Mouse (Mus musculus) adrenal gland, postnatal 10 days (tissue): ENCODE data around the gene Raet1e. TPM values are rescaled to one million over a fixed set of nuclear protein-coding genes. Genes with fewer than 3 reads are reported as not detected.
"Not testable (repeated sequence)": the region's sequence is repeated elsewhere in the genome, so short reads cannot be mapped to it uniquely, and the experiment has no call there.

Source experiments
- DNase-seq: peaks from one replicate; pipeline ENCODE4 v3.0.0; 2021; ENCODE audit warnings: mixed read lengths
- total RNA-seq, 2 experiments: library from RNA; stranded (reverse); gene quantifications; 2 replicates each; pipeline ENCODE4 v1.2.3; 2021

The Raet1e gene
- total RNA-seq, 2 experiments from 2014 or later: 1.5 to 1.9 TPM

DNA sequence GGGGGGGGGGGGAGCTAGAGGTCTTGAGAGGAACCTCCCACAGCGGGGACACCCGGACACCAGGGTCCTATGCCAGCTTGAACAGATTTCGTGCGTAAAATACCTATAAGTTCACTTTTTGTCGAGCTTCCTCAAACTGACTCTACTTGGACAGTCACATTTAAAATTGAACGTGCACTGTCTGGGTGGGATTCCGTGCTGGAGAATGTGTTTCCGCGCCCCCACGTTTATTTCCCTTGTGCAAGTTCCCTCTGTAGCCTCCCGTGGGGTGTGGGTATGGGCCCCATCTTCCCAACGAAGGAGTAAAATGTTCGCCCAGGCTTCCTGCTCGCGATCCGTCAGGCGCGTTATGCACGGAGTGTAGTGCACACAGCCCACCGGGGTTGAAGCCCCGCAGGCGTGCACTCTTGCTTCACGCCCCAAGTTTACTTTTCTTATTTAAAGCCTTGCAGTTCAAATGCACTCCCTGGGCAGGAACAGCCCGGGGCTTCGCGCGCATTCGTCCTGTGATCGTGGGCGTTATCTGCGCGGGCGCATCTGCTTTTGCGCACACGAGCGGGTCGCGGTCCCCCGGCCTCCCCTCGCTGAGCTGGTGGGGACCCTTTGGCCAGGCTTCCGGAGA is 115.4 kb downstream of the Raet1e start:
- no peak for DNase-seq

DNA sequence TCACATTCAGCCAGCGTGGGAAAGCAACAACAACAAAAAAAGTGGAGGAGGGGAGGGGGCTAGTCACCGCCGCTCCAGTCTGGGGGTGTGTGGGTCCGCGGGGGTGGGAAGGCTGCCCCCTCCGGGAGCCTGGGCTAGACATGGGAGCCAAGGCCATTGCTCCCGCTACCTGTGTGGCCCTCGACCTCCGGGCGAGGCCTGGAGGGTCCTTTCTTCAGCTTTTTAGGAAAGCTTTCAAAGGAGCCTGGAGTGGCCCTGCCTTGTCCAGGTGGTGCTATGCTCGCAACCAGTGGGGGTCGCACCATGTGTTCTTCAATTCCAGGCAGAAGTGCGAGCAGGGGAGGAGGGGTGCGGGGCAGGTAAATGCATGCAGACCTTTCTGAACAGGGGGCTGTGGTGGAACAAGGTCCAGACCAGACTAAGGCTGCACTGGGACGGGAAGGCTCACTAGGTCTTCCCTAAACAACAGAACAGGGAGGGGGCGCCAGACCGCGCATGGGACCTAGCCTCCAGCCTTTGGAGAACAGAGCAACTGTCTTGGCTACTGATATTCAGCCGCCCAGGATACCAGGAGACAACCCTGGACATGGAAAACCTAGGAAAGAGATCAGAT is 116.2 kb downstream of the Raet1e start:
- DNase-seq: no peak

DNA sequence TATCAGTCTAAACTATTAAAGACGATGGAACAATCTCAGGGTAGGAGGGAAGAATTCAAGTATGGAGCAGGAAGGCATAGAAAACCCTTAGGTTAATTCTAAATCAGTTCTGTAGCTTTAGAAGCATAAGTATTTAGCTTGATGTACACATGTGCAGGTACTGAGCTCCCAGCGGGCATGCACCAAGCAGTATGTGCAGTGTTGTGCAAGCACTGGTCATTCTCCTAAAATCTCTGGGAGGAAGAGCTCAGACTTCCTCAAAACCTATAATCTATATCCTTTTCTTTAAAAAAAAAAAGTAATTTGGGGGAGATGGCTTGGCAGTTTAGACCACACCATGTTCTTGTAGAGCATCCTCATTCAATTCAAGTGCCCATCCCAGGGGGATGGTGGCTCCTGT is 120.1 kb downstream of the Raet1e start:
- not testable (repeated sequence) for DNase-seq

DNA sequence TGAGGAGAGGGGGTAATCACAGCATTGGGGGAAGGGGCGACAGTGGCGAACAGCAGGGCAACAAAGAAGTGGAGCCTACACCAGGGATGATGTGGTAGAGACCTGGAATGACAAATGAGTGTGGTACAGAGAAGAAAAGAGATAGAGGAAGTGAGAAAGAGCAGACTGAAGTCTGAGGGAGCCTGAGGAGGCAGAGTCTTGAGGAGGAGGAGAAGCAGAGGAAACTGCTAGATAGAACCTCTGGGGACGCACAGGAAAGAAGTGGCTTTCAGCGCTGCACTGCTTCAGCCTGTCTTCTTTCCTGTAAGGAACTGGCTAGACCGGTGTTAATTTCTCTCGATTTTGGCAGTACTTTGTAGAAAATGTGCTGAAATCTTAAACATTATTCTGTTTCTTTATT is 124.4 kb downstream of the Raet1e start:
- no peak for DNase-seq

DNA sequence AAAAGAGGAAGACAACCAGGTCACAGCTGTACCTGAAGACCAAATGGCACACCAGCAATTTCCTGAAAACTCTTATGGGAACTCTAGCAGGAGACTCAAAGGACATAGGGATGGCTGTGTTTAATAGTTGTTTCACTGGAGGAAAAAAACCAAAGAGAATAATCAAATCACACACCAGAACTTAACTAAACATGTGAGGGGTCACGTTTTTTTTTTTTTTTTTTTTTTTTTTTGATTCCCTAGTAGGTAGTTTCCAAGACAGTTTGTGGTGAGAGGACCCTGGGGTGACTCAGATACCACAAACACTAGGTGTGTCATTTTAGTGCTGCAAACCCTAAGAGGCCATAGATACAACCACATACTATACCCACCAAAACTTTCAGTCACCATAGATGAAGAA is 137.3 kb downstream of the Raet1e start:
- no peak for DNase-seq

DNA sequence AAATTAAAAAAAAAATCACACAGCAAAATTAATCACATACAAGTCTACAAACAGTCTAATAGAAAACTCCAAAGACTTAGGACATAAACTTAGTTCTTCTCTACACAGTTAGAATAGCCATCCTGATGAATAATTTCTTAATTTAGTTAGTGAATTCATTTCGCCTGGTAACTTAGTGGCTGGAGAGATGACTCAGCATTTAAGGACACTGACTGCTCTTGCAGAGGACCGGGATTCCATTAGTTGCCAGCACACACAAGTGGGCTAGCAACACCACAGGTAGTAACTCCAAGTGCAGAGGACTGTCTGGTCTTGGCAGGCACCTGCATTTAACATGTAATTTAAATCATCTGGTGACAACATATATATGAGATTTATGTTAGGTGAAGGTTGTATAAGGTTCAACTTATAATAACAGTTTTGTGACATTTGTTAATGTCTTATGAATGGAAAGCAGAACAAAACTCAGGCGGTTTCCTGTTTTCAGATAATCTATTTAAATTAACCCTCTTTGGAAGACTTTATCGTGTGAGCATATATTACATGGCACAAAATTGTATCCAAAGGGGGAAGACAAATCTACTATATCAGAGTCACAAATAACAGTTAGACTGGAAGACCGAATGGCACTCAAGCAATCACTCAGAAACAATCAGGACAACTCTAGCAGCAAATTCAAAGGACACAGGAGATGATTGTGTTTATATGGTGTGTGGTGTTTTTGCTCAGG is 138.8 kb downstream of the Raet1e start:
- DNase-seq: no peak

DNA sequence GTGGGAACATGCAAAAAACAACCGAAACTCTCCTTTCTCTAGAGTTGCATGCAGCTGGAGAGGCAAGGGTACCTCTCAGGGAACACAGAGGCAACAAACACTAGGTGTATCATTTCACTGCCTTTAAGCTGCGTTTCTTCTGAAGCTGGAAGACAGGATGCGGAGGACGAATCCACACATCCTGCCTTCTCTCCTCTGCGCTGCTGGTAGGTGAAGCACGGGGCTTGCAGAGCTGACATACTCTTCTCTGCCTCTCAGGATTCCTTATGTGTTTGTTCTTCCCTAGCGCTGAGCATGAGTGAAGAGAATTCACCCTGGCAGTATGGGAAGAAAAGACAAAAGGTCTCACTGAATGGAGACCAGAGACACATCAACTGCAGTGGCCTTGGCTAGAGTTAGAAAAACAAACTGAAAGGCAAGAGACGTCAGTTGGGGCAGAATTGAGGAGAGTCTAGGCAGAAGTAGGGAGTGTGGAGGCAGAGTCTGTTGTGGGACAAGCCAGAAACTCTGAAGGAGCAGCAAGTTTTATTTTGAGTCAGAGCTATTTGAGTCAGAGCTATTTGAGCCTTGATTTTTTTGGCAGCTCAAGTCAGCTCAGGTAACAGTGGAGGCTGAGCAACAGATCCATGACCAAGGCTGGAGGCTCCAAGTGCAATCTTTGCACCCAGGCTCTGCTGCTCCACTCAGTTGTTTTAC is 139.5 kb downstream of the Raet1e start:
- DNase-seq: no peak

DNA sequence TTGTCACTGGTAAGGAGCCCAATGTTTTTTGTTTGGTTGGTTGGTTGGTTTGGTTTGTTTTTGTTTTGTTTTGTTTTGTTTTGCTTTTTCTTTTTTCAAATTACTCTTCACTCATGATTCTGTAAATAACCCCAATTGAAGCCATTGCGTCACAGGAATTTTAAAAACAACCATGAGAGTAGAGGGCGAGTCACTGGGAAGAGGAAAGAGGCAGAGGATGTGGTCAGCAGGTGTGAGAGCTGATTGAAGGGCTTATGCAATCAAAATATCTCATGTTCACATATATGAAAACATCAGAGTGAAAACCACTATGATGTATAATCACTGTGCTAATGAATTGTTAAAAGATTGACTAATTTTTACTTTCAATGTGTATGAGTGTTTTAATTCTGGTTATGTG is 141.0 kb downstream of the Raet1e start:
- DNase-seq: no peak

DNA sequence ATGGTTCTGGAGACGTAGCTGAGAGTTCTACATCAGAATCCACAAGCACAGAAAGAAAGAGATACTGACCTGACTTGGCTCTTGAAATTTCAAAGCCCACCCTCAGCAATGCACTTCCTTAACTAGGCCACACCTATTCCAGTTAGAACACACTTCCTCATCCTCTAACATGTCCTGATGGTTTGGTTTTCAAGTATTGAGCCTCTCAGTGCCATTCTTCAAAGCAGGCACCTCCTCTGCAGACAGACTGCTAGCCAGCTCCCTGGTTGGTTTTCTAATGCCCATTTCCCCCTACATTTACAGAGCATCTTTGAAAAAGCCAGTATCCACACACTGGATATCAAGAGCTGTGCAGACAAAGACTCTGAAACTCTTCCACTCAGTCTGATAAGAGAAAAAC is 143.3 kb downstream of the Raet1e start:
- no peak for DNase-seq

DNA sequence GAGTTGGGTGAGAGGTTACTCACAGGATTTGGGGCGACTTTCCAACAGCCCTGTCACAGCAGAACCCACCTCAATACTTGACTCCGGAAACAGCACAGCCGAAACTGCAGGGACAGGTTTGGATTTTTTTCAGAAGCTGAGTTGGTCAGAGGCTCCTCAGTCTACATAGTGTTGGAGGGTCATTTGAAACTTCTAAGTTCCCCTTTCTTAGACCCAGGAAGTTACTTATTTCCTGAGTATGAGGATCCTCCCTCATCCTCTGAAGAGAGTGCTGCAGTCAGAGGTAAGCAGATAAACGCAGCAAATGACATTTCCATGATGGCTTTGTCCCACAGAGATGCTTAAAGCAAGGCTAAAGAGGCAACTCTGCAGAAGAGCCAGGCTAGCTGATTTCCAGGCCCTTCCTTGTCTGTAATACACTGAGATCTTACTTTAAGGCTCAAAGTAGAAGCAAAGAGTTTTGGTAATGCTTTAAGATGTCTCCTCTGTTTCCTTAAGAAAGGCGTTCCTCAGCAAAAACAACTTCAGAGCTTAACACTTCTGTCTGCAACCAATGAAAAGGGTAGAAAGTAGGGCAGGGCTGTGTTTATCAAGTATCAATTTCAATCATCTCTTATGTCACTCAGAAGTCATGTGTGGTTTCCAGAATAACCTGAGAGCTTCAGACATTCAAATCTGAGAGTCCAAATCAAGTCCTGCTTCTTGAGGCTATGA is 144.1 kb downstream of the Raet1e start:
- DNase-seq: no peak

DNA sequence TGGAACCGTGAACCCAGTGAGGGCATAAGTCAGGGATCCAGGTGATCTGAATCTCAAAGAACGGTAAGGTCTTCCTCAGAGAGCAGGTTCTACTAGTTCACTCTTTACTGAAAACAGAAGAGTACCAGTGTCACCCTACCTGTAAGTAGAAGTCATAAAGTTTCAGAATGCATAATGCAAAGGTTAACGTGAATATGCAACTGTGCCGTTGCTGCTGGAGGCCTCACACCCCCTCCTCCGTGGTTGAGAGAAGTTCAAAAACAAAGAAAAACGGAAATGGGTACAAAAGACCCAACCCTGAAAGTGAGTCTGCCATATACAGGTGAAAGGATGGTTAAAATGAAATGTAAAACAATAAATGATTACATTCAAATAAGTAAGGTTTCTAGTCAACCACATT is 145.4 kb downstream of the Raet1e start:
- no peak for DNase-seq

DNA sequence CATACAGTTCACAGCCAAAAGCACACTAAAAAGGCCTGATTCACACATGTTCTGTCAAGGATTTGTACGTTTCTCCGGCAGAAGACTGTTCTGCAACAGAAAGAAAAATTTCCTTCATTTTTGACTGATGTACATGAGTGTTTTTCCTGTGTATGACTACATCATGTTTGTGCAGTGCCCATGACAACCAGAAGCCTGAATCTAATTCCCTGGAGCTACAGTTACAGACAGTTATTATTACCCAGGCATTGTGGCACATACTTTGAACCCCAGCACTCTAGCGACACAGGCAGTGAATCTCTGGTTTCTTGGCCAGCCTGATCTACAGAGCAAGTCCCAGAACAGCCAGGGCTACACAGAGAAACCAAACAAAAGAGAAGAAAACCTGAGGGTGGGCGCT is 147.4 kb downstream of the Raet1e start:
- DNase-seq: no peak

DNA sequence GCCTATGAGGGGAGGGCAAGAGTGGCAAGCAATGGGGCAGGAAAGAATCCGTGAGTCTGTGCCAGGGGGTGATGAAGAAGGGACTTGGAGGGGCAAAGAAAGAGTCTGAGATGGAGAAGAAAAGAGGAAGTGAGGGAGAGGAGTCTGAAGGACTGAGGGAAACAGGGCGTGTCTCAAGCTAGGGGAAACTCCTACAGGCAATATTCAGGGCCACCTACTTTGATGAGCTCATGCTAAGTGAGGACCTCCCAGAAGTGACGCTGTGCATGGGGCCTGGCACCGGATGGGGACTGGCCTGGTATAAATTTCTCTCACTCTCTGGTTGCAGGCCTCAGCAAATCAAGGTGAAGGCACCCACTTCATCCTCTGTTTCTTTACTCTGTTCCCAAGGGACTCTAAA is 148.1 kb downstream of the Raet1e start:
- no peak for DNase-seq

DNA sequence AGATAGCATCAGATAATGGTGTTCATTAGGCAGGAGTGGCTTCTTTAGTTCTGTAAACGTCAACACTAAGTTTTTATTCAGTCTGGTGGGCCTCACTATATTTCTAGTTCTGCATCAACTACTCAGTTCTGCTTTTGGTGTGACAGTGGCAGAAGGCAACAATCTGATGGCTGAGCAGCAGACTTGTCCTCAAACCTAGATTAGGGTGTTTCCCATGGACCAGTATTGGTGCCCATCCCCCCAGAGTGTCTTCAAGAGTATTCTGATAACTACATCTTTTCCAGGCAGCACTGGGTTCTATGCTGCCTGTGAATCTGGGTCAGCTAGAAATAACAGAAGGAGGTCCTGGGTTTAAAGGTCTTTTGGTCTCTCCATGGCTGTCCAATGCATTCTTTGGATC is 149.9 kb downstream of the Raet1e start:
- DNase-seq: no peak

DNA sequence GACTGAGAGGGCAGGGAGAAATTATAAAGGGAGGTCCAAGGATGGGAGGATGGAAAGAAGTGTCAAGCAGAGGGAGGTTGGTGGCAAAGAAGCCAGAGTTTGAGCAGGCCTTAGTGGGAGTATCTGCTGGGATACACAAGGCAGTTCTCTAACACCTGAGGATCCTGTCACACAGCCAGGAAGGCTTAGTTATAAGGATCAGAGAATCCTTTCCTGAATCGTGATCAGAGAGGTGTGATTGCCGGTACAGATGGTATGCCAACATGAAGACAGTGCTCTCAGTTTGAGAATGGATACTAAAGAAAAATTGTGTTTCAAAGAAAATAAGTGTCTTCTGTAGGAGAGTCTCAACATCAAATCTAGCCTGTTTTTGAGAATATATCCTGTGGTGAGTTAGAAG is 164.5 kb downstream of the Raet1e start:
- DNase-seq: no peak

DNA sequence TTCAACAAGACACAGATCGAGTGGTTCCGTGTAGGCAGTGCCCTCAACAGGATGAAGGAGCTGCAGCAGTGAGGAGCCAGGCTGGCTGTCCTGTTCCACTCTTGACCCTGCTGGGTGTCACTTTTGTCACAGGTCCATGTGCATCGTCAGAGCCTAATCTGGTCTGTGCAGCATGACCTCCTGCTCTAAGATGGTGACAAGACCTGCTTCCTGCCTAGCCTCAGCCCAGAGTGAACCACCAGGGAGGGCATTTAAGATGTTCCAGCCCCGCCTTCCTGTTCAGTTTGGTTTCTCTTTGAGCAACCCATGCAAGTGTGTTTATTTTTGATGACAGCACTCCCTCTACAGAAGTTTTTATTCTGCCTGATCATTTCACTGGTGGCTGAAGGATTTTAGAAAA is 187.4 kb downstream of the Raet1e start:
- not testable (repeated sequence) for DNase-seq

DNA sequence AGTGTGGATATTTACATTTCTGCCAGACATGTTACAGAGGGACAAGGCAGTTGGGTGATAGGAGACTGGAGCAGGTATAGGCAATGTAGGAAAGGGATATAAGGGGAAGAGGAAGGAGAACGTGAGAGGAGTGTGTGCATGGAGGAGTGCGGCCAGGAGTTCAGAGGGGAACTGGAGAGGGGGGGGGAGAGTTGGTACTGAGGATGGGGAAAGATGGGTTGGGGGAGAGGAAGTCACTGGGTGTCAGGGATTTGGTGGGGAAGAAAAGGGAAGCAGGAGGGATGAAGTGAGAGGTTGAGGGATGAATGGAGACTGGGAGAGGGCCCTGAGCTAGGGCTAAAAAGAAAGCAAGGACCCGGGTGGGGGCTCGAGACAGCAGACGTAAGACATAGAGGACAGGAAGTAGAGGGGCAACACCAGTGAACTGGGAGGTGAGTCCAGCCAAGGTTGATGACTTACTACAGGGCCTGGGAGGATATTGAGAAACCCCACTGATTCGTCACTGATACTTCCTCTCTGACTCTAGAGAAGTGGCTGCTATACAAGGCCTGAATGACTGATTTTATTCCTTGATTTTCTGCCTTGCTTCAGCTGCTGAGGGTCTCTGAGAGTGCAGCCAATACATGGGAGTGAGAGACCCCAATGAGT is 195.3 kb downstream of the Raet1e start:
- not testable (repeated sequence) for DNase-seq

DNA sequence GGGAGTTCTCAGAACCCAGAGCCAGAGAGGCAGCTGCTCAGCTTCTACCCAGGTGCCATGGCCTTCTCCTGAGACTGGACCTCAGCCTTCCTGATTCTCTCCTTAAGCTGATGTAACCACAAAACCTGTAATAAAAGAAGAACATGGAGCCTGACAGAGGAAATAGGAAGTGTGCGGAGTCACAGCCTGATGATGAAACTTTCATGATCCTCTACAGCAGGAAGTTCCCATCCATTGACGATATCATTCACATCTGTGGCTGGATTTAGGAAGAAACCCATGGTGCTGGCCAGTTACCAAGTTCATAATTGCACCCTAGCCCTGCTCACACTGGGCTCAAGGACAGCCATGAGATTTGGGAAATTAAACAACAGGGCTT is 195.8 kb downstream of the Raet1e start:
- not testable (repeated sequence) for DNase-seq

DNA sequence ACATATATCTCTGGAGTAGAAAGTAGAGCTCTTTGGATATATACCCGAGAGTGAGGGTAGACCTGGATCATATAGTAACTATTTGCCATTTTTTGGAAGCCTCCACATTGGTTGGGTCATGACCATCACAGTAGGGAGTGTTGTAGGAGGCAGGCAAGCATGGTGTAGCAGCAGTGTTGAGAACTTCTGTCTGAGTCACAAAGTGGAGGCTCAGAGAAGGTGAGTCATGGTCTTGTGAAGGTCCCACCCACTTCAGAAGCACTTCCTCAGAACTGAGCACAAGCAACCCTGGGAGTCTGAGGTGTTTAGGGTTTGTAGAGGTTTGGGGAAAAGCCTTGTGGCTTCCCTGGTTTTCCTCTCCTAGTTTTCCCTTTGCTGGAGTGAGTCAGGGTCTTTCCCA is 199.0 kb downstream of the Raet1e start:
- not testable (repeated sequence) for DNase-seq

DNA sequence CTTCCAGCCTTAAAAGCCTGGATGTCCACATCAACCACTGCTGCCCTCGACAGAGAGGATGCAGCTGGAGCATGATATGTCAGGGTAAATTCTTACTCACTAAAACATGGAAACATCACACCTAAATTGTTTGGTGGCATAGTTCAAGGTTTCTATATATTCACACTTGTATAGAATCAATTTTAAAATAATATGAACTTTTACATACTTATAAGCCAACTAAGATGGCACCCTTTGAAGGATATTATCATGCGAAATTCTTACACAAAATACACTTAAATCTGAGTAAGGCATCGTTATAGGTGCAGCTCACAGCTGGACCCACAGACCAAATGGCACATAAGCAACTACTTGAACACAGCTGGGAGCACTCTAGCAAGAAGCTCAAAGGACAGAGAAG is 201.9 kb downstream of the Raet1e start, which contains the start of gene Raet1d:
Raet1d (plus strand) TSS at position 301 of the 400 bp plus-strand sequence.
- not testable (repeated sequence) for DNase-seq

DNA sequence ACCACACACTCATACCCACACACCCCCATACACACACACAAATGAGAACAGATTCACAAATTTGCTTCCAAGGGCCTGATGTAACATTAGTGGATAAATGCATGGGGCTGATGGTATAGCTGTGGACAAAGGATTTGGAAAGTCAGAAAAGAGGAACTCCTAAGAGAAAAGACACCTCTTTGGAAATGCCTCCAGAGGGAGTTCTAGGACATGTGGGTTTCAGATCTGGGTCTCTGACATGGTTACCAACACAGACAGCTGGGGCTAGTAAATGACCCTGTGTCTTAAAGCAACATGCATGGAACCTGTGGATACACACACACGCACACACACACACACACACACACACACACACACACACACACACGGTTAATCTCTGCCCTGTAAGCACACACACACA is 202.6 kb downstream of the Raet1e start:
- DNase-seq: not testable (repeated sequence)
